Mouse (Mus musculus) lung, postnatal 0 days (tissue): ENCODE results near the gene Bag6.

ENCODE experiments used
- CTCF ChIP-seq: IDR thresholded peaks from 2 replicates; pipeline ENCODE4 v1.5.1; 2016; ENCODE audit warnings: antibody characterized with exemption, mild to moderate bottlenecking
- EP300 ChIP-seq: IDR thresholded peaks from 2 replicates; pipeline ENCODE4 v1.6.1; 2016; ENCODE audit warnings: antibody characterized with exemption, mild to moderate bottlenecking, control low read depth

- TF ChIP-seq CTCF: peak; percentile 65
- no peak for TF ChIP-seq EP300
Observed at GRCm38 (mm10) chr17:35115046-35116019, 19.6 kb upstream of the Bag6 start, which contains the start of gene Ly6g5b.
